Mouse (Mus musculus) kidney, postnatal 10 days (tissue): ENCODE measurements at regions not wholly inside any gene's neighbourhood (a gene's known extent, or its start where the extent isn't known, plus 50 kb on each side); places are given as distances from the start of the nearest gene placed in this dataset.
A peak's percentile ranks its signal among the peaks of the same experiment; 100 is the strongest.
"Not testable (repeated sequence)": the region's sequence is repeated elsewhere in the genome, so short reads cannot be mapped to it uniquely, and the experiment has no call there.

Source experiments
- DNase-seq: peaks from one replicate; pipeline ENCODE4 v3.0.0; 2021; ENCODE audit warnings: mixed read lengths

- no peak for DNase-seq
Observed at GRCm38 (mm10) chrX:19765946-19766345, 284.8 kb upstream of the Tex13c3 start.

GRCm38 (mm10) chrX:19751491-19751890, 270.4 kb upstream of the Tex13c3 start:
- not testable (repeated sequence) for DNase-seq

GRCm38 (mm10) chrX:19708971-19709370, 227.9 kb upstream of the Tex13c3 start:
- DNase-seq = peak; percentile 14

GRCm38 (mm10) chrX:19702548-19702947, 221.4 kb upstream of the Tex13c3 start:
- no peak for DNase-seq

GRCm38 (mm10) chrX:19700284-19700683, 219.2 kb upstream of the Tex13c3 start:
- DNase-seq = no peak

GRCm38 (mm10) chrX:19687499-19687898, 206.4 kb upstream of the Tex13c3 start:
- DNase-seq = no peak
